8 mouse cellular contexts compared by ENCODE assay signal in the genomic region with DNA sequence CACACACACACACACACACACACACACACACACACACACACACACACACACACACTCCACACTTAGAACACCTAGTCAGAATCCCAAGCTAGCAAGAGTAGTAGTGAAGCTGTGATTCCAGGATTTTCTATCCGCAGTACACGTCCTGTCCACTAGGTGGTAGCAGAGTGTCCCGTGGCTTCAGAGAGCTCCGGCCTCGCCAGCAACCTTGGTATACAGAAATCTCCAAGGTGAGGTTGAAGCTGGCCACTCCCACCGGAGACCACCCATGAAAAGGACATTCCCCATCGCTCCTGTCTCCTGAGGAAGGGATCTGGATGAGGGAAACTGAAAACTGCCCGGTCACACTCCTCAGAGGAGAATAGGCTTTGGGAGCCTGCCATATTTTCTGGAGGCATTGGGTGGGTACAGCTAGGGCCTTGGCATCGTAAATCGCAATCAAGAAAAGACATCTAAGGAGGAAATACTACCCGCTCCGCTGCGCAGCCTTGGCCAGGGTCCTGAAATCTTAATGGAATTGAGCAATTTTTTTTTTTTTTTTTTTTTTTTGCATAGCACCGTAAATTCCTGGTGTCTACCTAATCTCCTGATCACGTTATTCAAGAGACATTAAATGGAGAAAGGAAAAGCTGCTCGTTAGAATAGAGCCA.
DNase-seq lines count a peak whose midpoint lies in the region; ATAC-seq and TF ChIP-seq lines count a peak whose summit lies in the region.

No protein-coding gene starts in this region.

- in situ Hi-C loops in CH12.LX (cut with MboI; ENCODE audit: low pct_ligation_motif_present, low pct_unique_long_range_greater_than_20kb, low sequenced_read_pairs): no loop called here

- no peaks in the 10 kb centered on the region for H3K27me3 ChIP-seq in CH12.LX (replicated peaks)

- H3K36me3 ChIP-seq in CH12.LX (replicated peaks in 1 of 2; ENCODE audit: control insufficient read depth in 1 of 2, insufficient read depth in 1 of 2, low read length in 1 of 2): no peaks in the 10 kb centered on the region

- DNase-seq in heart, adult 18-20 months: peak; percentile 46 to 81
- DNase-seq in heart, postnatal 25 days (ENCODE audit: low spot score): no peak
- peak; percentile 1 for DNase-seq in CH12.LX (ENCODE audit: extremely low read depth)
- peak; percentile 72 to 88 for DNase-seq in cerebellum, adult 18-20 months
- peak; percentile 57 for DNase-seq in gastrocnemius, postnatal 10 days
- peak; percentile 72 for DNase-seq in layer of hippocampus, adult 9-10 months (ENCODE audit: low spot score)
- peak; percentile 70 for DNase-seq in testis, postnatal 10 days (ENCODE audit: low spot score)

- dilution Hi-C loops in CH12.LX (cut with MboI; ENCODE audit: extremely low pct_ligation_motif_present, extremely low pct_unique_long_range_greater_than_20kb, low sequenced_read_pairs): no loop called here

- intact Hi-C loops in heart, postnatal 25 days (cut with DNase I): loop anchor here (2.0 kb wide), 1 partner anchor 126 kb away; no protein-coding TSS in a partner anchor

- no peak overlapping the region for H3K27ac ChIP-seq in CH12.LX (ENCODE audit: insufficient read depth, low read depth)

- peak in 1 of 2 experiments; percentile 42; a peak in 2 of 4 replicates for TF ChIP-seq CTCF in CH12.LX (conservative IDR thresholded peaks at IDR 0.05 in 1 of 2, IDR thresholded peaks at IDR 0.05 in 1 of 2; ENCODE audit: low read depth in 2 of 2, low read length in 2 of 2)

- H3K9ac ChIP-seq in CH12.LX (ENCODE audit: insufficient read depth, low read depth): no peak overlapping the region

- H3K4me2 ChIP-seq in CH12.LX (ENCODE audit: insufficient read depth, low read depth, poor library complexity, severe bottlenecking): no peak overlapping the region

- peak; percentile 15 for TF ChIP-seq RAD21 in CH12.LX (IDR thresholded peaks at IDR 0.05; ENCODE audit: low read depth, low read length)

- TF ChIP-seq EP300 in CH12.LX (IDR thresholded peaks at IDR 0.05; ENCODE audit: low read length): no peak

- peaks cover 91% of the 10 kb centered on the region for H3K9me3 ChIP-seq in CH12.LX (replicated peaks; ENCODE audit: low read length)

- no peaks in the 10 kb centered on the region for H3K79me2 ChIP-seq in CH12.LX (replicated peaks; ENCODE audit: control insufficient read depth, extremely low read depth, insufficient read depth, poor library complexity, severe bottlenecking)

- ATAC-seq in megakaryocyte progenitor cell, adult 5-6 weeks (replicated peaks; ENCODE audit: poor library complexity): peak; percentile 80

- no peak overlapping the region for H3K4me3 ChIP-seq in CH12.LX (replicated peaks in 1 of 3; ENCODE audit: low read depth in 2 of 3, low read length in 2 of 3, poor library complexity in 1 of 3)

- H3K4me1 ChIP-seq in CH12.LX (ENCODE audit: control insufficient read depth in 1 of 2, insufficient read depth in 2 of 2): no peaks in the 10 kb centered on the region

- TF ChIP-seq POLR2A in CH12.LX (IDR thresholded peaks at IDR 0.05; ENCODE audit: low read depth, low read length): no peak

TF ChIP-seq in CH12.LX, 34 proteins besides CTCF, POLR2A, EP300 and RAD21:
- TF ChIP-seq JUND (conservative IDR thresholded peaks at IDR 0.05; ENCODE audit: low read depth, low read length) (no peak), CHD2 (IDR thresholded peaks at IDR 0.05; ENCODE audit: low read length) (no peak), JUN (IDR thresholded peaks at IDR 0.05; ENCODE audit: insufficient read depth, low read depth, low read length) (no peak), IRF4 (IDR thresholded peaks at IDR 0.05; ENCODE audit: low read depth, low read length) (no peak), PAX5 (IDR thresholded peaks at IDR 0.05; ENCODE audit: low read length) (no peak), ELF1 (IDR thresholded peaks at IDR 0.05; ENCODE audit: low read depth, low read length) (no peak), KAT2A (IDR thresholded peaks at IDR 0.05; ENCODE audit: insufficient replicate concordance, low read length) (no peak), NRF1 (IDR thresholded peaks at IDR 0.05; ENCODE audit: low read depth, low read length) (no peak), GABPA (IDR thresholded peaks at IDR 0.05; ENCODE audit: insufficient replicate concordance, low read depth, low read length) (no peak)
